Mouse (Mus musculus): ENCODE results near the gene Plekhh2.

DNA sequence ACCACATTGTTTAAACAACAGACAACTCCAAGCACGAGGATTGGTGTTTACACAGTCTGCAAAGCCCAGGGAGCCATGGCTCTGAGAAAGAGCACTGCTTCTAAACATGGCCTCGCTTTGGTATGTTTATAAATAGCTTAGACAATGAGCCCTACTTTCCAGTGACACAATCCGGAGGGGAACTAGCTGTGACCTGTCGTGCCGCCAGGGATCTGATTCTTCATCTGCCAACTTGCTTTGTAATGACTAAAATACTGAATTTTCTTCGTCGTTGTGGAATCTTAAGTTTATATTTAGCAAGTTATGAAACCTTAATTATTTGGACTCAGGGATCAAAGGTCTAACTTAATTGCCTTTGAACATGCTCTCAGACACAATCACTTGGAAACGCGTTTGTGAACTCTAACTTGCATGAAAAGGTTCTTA lies 91.5 kb downstream of the Plekhh2 start:
- TF ChIP-seq POLR2A (IDR thresholded peaks at IDR 0.05; ENCODE audit: low read depth, low read length), result no peak
- TF ChIP-seq CTCF (conservative IDR thresholded peaks at IDR 0.05; ENCODE audit: insufficient read depth, insufficient read length, low read depth, low read length), result no peak
